Mouse (Mus musculus) left cerebral cortex, adult 9 months (tissue): ENCODE measurements around the gene Ubash3b.

Source experiments
- DNase-seq, 2 experiments: peaks; one replicate each; pipeline ENCODE4 v3.0.0; 2022; ENCODE audit warnings: low spot score in 2 of 2

The Ubash3b gene

DNA sequence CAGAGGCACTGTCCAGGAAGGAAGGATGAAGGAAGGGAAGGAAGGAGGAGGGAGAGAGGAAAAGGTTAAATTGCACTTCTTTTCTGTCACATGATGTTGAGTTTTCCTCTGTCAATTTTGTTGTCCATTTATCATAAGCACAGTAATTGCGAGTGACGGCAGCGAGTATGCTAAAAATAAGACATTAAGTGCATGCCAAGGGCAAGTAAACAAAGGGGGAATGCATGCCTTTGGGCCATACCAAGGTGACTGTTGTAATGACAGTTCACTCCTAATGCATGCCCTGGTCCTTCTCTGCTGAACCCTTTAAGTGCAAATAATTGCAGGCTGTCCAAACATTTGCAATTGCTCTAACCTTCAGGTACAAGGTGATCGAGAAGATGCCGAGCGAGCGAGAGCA, 70.3 kb downstream of the Ubash3b start:
- no peak for DNase-seq

DNA sequence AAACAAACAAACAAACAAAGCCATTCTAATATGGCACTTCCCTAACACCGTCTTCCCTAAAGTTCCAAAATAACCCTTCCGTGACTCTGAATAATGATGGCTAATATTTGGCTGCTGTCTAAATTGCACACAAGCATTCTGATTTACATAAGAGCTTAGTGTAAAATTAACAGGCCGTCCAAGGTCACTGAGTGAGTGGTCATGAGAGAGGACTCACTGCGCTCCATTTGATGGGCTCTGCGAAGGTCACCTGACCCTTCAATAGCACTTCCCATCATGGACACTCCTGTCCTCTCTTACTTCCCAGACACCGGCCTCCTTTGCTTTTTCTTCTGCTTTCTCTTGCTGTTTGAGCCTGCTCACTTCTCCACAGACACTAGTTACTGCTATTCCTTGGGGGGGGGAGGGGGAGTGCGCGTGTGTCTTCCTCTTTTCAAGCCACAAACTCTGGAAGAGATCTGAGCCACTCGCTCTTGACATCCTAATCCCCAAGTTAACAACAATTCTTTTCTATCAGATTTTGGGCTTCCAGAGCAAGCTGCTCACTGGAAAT, 73.6 kb downstream of the Ubash3b start:
- no peak for DNase-seq

DNA sequence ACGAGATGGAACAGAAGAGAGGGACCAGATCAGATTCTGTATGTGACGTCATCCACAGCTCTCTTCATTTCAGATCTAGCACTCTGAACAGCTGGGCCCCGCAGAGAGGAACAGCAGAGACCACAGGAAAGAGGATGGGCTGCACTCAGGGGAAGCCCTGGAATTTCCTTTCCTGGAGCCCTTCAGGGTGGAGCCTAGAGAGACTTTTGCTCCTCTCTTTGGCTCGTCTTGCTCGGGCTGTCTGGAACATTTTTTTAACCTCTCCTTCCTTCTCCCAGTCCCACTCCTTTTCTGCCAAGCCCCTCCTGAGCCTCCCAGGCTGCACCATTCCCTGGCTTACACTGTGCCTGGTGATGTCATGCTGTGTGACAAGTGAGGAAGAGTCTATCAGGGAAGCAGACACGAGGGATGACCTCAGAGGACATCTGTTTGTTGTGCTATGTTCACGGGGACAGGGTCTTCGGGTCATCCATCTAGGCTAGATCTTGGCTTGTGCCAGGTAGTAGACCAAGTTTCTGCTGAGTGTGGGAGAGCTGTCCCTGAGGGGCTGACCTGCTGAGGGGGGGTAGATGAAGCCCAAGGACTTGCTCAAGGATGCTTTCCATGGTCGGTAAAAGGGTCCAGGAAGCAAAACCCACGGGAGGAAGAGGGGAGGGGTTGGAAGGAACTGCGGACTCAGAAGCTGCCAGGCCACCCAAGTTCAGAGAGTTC, 77.2 kb downstream of the Ubash3b start:
- no peak for DNase-seq

DNA sequence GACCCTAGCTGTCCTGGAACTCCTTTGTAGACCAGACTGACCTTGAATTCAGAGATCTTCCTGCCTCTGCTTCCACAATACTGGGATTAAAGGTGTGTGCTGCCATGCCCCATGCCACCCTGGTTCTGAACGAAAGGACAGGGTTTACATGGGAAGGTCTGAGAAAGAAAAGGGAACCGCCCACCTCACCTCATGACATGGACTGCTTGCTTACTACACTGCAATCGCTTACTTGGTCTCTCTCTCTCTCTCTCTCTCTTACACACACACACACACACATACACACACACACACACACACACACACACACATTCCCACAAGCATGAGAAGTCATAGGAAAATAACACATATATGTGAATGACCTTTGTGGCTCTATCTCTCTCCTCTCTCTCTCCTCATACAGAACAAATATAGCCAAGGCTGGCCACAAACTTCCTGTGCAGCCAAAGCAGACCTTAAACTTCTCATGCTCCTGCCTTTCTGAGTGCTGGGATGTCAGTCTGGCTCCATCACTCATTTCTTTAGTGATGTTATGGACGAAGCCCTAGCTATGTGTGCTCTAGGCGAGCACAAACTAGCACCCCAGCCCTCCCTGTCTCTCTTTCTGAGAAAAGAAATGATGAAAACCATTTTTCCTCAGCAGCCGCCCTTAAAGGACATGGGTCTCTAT, 78.0 kb downstream of the Ubash3b start:
- DNase-seq: no peak

DNA sequence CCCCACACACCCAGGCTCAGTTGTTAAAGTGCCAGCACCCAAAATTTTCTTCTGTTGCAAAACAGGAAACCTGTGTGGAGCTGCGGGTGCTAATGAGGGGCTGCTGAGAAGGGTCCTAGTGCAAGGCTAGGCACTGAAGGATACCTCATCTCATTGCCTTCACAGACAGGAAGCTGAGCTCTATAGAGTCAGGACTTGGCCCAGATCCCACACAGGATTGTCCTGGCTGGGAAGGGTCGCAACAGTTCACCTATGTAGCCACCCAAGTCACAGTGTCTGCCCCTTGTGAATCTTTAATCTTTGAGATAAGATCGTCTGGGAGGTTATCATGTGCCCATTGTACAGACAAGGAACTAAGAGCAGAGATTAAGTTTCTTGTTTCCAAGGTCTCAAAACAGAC, 78.6 kb downstream of the Ubash3b start:
- DNase-seq: no peak

DNA sequence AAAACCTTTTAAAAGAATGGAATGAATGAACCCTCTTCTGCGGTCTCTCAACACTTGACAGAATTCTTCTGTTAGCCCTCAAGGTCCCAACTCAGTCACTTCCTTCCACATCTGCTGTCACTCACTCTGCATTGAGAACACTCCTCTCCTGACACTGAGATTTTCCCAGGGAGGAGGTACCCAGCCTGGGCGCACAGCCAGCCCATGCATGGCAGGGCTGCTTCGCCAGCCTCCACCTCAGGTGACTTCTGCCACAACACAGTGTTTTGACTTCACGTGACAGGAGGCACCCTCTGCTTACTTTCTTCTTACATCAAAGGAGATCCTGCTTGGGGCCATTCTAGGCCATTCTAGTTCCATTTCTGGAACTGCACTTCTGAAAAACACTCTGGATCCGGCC, 80.6 kb downstream of the Ubash3b start:
- DNase-seq: no peak

DNA sequence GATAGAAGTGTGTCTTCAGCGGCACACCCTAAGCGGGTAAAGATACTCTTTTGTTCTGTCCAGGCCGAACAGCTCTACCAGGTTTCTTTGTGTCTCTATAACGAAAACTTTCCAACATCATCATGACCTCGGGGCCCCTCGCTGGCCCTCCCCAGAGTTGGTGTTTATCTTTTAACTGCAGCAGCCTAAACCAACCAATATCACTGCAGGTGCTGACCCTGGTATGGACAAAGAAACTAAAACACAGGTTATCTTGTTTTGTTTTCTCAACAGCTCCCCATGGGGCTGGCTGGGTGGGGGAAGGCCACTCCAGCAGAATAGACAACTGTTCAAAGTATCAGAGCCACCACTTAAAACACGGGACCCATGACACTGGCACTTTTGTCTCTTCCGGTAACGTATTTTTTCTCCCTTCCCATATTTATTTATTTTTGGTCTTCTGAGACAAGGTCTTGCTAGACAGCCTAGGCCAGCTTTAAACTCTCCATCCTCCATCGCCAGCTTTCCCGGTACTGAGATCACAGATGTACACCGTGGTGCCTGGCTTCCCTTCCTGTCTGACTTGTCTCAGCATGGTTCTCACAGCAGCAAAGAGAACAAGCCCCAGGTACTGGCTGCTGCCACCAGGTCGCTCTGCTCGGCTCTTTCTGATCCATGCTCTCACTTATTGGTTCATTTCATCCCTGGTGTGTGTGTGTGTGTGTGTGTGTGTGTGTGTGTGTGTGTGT, 81.9 kb downstream of the Ubash3b start:
- no peak for DNase-seq

DNA sequence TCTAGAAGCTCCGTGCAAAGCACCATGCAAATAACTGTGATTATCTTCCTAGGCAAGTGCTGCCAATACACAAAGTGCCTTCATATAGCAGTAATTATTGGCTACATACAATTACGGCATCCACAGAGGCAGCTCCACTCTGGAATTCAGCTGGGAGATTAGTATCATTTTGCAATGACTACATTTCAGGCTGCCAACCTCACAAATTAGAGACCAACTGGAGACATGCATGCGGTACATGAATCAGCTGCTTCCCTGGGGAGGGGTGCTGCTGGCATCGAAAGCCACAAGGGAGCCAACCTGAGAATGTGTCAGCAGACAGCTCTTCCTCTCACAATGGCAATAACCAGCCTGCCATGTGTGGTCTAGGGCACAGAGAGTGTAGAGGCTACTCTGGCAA, 83.3 kb downstream of the Ubash3b start:
- DNase-seq: peak; percentile 36 to 53

DNA sequence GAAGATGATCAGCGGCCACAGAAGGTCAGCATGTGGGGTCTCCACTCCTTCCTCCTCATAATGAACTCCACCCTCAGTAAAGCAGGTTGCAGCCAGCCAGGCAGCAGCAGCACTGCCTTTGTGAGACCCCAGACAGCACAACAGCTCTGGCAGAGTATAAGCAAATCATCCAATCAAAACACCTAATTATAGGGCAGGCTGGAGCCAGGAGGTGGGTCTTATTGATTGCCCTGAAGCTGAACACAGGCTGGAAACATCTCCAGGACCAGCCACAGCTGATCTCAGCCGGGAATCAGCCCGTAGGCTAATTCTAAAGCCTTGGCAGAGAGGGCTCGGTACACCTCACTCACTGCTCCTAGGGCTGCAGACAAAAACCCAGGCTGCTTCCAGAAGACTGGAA, 85.3 kb downstream of the Ubash3b start:
- no peak for DNase-seq

DNA sequence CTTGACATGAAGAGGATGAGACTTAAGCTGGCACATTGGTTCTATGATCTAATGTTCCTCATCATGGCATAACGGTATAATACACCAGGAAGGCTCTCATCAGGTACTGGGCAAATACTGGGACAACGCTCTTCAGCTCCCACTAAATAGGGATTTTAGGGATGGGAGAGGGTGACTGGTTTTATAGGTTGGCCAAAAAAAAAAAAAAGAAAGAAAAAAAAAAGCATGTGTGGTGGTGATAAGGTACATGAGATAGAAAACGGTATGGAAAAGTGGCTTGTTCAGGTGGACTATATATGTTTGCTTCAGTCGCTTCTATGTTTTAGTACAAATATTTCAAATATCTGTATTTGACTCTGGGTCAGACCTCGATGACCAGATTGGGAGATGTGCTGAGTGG, 86.0 kb downstream of the Ubash3b start:
- no peak for DNase-seq

DNA sequence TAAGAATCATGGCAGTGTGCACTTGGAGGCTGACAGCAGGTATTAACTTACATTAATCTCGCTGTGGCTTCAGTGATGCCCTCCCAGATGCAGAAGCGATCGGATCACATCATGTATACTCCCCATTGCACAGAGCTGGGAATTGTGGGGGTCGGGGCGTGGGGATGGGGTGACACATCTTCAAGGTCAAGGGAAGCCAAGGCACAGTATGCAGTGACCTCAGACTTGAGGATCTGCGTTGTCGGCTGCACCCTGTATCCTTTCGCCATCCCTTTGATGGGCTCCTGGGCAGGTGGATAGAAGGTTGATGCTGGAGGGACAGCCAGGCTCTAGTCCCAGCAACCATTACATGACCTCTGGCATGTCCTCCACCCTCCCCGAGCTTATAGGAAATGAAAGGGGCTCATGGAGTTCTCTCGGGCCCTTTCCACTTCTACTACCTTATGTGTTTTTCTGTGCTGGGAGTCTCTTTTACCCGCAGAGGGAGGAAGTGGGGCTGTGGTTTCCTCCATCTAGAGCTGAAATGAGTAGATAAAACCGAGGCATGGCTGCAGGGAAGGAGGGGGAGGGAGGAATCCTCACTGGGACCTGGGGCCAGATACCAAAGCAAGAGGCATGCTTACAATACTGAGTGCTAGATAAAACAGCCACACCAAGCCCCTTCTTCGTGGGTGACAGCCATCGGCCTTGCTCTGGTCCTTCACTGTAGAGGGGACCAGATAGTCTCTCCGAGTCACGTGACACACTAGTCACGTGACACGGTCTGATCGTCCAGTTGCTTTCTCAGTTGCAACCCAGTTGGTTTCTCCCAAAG, 88.1 kb downstream of the Ubash3b start:
- DNase-seq: no peak

DNA sequence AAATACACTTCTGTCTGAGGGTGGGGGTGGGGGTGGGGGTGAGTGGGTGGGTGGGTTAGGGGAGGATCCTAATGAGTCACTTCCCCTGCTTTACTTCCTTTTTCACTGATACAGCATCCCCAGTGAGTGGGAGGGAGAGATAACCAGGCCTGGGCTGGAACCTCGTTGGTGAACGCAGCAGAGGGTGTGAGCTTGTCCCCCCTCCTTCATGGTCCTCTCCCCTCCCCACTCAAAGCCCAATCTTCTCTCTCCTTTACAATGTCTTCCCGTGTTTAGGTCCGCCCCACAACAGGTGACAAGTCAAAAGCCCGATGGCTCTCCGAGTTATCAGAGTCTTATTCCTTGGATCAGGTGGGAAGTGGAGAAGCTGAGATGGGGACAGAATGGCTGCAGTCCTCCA, 88.7 kb downstream of the Ubash3b start:
- DNase-seq: no peak

DNA sequence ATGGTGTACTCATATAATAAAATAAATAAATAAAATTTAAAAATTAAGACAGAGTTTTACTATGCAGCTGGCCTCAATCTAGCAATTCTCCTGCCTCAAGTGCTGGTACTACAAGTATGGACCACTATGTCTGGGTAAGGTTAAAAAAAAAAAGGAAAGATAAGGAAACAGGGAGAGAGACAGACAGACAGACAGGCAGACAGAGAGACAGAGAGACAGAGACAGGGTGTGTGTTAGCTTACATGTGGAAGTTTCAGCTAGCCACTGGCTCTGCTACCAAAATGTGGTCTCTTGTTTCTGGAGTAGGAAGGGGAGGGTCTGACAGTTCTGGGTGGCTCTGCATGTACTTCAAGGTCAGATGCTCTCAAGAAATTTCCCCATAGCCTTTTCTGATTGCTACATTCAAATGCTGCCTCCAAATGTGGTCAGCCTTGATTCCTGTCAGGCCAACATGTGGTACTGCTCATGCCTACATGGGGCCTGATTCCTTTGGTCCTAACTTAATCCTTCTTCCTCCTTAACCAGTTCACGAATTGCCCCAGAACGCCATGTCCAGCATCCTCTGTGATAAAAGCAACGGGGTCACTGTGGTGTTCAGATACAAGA, 89.5 kb downstream of the Ubash3b start:
- DNase-seq: no peak

DNA sequence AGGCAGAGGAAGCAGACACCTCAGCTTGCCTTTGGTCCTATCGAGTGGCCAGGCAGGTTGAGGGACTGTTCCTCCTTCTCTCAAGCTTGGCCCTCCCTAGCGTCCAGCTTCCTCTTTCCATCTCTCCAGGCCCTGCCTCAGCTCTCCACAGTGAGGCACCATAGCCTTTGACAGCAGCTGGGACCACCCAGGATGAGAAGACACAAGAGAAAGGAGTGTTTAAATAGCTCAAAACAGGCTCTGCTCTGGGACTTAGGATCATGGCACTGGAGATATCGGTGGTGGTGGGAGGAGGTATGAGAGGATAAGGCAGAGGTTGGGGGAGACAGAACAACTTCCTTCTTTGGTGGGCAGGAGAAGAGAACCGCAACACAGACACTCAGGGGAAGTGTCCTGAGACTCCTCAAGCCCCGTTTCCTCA, 90.7 kb downstream of the Ubash3b start:
- DNase-seq: no peak

DNA sequence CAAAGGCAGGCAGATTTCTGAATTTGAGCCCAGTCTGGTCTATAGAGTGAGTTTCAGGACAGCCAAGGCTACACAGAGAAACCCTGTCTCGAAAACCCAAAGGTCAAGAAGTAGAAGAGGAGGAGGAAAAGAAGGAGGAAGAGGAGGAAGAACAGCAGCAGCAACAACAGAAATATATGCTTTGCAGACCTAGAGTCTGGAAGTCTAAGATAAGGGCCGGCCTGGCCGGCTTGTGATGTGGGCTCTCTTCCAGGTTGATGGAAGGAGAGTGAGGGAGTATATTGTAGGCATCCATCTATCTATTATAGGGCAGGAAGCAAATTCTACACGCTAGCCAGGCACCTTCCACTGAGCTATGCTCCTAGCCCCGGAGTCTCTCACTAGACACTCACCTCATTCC, 92.0 kb downstream of the Ubash3b start:
- no peak for DNase-seq

DNA sequence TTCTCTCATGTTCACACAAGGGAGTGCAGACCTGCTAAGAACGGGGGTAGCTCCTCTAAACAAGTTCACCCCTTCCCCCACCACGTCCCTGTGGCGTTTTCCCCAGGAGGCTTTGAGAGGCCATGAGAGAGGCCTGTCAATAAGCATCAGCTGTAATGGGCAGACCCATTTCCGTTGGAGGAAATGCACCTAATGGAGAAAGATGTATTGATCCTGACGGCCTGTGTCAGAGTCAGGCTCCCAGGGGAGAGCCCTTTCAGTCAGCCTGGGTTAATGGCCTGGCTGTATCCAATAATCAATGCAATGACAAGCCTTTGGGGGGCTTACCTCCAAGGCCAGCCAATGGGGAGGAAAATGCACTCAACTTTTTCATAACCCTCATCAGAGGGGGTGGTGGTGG, 100.1 kb downstream of the Ubash3b start:
- no peak for DNase-seq

DNA sequence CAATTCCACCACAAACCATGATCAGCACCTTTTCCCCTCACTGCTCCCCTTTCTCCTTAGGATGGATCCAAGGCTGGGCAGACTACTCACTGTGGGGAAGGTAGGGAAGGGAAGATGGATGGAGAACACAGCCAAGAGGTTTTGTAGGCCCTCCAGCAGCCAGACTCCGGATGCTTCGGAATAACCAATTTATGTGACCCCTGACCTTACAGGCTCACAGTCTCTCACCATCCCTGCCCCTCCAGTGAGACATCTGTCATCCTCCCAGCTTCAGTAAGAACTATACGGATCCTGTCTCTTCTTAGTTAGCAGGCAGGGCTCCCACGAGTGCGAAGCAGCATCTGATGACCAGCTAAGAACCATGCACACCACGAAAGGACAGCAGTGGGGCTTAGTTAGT, 100.9 kb downstream of the Ubash3b start:
- DNase-seq: no peak

DNA sequence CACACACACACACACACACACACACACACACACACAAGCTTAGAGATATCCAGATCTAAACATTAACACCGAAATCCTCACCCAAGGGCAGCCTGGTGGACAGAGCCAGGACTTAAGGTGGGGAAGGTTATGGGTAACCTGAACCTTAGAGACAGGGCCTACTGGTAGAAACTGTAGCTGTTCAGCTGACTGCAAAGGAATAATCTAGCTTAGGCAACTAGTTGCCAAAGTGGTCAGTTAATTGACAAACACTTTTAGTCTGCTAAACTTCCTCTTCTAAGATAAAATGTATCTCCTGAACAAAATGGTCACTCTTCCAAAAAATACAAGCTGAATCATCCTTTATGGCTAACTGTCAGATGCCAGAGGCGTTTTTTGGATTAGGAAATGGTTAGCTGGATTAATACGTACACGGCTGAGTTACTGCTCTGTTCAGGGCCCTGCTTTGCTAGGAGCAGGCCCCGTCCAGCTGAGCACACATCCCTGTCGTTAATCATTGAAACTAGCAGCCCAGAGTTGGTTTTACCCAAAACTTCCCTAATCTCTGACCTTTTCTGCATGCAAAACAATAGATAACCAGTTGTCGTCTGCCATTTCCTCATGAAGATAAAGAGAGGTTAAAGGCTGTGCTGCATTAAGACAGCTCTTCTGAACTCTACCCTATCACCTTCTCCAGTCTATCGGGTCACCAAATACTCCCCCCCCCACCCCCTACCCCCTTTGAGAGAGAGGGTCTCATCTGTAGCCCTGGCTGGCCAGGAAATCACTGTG, 102.5 kb downstream of the Ubash3b start:
- DNase-seq: no peak

DNA sequence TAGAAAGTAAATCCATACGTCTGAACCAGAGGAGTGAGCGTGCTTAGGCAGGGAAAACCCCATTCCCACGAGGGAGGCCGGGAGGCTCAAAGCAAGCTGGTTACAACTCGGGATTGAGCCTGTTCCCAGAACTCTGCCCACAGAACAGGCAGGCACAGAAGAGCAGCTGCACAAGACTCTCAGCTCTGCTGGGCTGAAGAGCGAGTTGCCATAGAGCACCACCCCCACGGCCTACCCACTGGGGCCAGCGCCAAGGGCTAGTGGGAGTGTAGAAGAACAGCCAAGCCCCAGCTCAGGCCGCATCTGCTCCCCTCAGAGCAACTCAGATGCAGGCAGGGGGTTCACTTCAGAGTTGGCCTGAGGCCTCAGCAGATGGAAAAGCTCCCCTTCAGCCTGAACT, 107.3 kb downstream of the Ubash3b start:
- peak; percentile 83 to 93 for DNase-seq

DNA sequence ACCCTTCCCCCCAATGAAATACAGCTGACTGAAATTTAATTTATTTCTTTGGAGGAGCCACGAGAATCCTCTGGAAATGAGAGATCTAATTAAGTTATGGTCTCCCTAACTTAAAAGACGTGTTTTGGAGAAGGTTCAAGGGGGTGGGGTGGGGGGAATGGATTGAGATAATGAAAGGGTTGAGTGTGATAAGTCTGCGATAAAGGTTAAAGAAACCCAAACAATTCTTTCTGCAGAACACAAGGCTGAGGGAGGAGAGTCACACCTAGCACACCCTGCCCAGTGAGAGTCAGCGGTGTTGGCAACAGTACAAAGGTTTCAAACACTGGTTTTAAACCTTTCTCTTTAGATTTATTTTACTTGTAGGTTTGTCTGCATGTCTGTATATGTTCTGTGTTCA, 108.0 kb downstream of the Ubash3b start:
- DNase-seq: no peak
